Mouse (Mus musculus) hindlimb bud, embryonic 11.5 days (tissue): ENCODE results near the gene Fxyd6.

Source experiments
- DNase-seq: peaks from one replicate; pipeline ENCODE4 v3.0.0-alpha.2; 2012; ENCODE audit warnings: low read depth, low spot score; ENCODE audit errors: extremely low spot score

Gene Fxyd6

GRCm38 (mm10) chr9:45370117-45370561, at the start of gene Fxyd6:
Fxyd6 (plus strand) TSS chr9:45370185.
- DNase-seq: no peak

GRCm38 (mm10) chr9:45321465-45321864, 48.5 kb upstream of the Fxyd6 start:
- no peak for DNase-seq

- DNase-seq: no peak
These were observed 48.0 kb upstream of the Fxyd6 start for GRCm38 (mm10) chr9:45321946-45322430.

GRCm38 (mm10) chr9:45326390-45326789, 43.6 kb upstream of the Fxyd6 start:
- no peak for DNase-seq

- no peak for DNase-seq
These were observed 41.7 kb upstream of the Fxyd6 start for GRCm38 (mm10) chr9:45328263-45328662.

- no peak for DNase-seq
These were observed 40.4 kb upstream of the Fxyd6 start for GRCm38 (mm10) chr9:45329577-45329976.

GRCm38 (mm10) chr9:45337406-45337805, 32.6 kb upstream of the Fxyd6 start:
- no peak for DNase-seq

GRCm38 (mm10) chr9:45343066-45343465, 26.9 kb upstream of the Fxyd6 start:
- DNase-seq: no peak

GRCm38 (mm10) chr9:45345516-45345915, 24.5 kb upstream of the Fxyd6 start:
- DNase-seq: peak; percentile 10

- no peak for DNase-seq
These were observed 23.7 kb upstream of the Fxyd6 start for GRCm38 (mm10) chr9:45346276-45346675.

- no peak for DNase-seq
These were observed 21.4 kb upstream of the Fxyd6 start for GRCm38 (mm10) chr9:45348560-45348959.

GRCm38 (mm10) chr9:45349181-45349580, 20.8 kb upstream of the Fxyd6 start:
- DNase-seq: no peak

- no peak for DNase-seq
These were observed 20.1 kb upstream of the Fxyd6 start for GRCm38 (mm10) chr9:45349851-45350250.

- no peak for DNase-seq
These were observed 14.8 kb upstream of the Fxyd6 start for GRCm38 (mm10) chr9:45355192-45355591.

- DNase-seq: no peak
These were observed 11.6 kb upstream of the Fxyd6 start for GRCm38 (mm10) chr9:45358356-45358755.

GRCm38 (mm10) chr9:45362051-45362461, 7.9 kb upstream of the Fxyd6 start:
- DNase-seq: no peak

GRCm38 (mm10) chr9:45363639-45364214, 6.3 kb upstream of the Fxyd6 start:
- no peak for DNase-seq

- no peak for DNase-seq
These were observed 2.3 kb upstream of the Fxyd6 start for GRCm38 (mm10) chr9:45367716-45368115.

GRCm38 (mm10) chr9:45368341-45368901, 1.6 kb upstream of the Fxyd6 start:
- DNase-seq: no peak

- no peak for DNase-seq
These were observed 791 bp downstream of the Fxyd6 start for GRCm38 (mm10) chr9:45370616-45371336.

GRCm38 (mm10) chr9:45371337-45371707, 1.3 kb downstream of the Fxyd6 start:
- DNase-seq: peak; percentile 30

- DNase-seq: no peak
These were observed 3.9 kb downstream of the Fxyd6 start for GRCm38 (mm10) chr9:45373896-45374295.
